Mouse (Mus musculus) Muller cell, postnatal 12 days (primary cell): ENCODE measurements around the gene Hnrnpa2b1.

Source experiments
- DNase-seq: peaks from one replicate; pipeline ENCODE4 v3.0.0-alpha.2; 2015; ENCODE audit errors: inconsistent ontology term

The Hnrnpa2b1 gene

GRCm38 (mm10) chr6:51468891-51469561 lies 668 bp downstream of the Hnrnpa2b1 start:
- peak; percentile 84 for DNase-seq

DNA sequence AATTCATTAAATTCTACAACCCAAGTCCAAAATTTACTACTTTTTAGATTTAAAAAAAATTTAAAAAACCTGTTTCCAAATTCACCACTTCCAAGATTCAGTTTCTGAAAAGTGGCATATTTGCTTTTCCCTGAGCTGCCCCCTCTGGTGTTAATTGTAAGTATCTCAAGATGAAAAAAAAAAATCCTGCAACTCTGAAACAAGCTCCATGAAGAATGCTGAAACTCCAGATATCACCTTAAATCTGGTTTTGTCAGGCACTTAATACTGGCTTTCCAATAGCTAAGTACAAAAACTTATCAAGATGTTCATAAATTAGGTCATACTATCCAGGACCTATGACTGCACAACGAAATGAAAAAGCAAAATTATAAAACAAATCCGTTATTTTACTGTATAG lies 2.0 kb downstream of the Hnrnpa2b1 start:
- no peak for DNase-seq

DNA sequence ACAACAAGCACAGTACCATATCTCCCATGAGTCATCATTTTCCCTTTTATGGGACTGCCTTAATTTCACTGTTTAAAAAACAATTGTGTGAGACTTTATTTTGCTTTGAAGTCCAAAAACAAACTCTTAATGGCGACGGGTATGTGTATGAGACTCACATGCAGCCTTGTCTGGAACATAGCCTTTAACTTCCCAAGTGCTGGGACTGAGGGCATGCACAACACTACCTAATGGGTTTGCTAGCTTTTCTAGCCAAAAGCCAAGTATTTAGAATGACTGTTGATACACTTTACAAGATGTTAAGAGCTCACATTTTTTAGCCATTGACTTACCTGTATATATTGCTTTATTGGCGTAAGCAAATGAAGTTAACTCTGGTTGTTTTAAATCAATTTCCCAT lies 9.3 kb downstream of the Hnrnpa2b1 start:
- no peak for DNase-seq

GRCm38 (mm10) chr6:51460021-51460360 lies 9.7 kb downstream of the Hnrnpa2b1 start:
- peak; percentile 17 for DNase-seq

DNA sequence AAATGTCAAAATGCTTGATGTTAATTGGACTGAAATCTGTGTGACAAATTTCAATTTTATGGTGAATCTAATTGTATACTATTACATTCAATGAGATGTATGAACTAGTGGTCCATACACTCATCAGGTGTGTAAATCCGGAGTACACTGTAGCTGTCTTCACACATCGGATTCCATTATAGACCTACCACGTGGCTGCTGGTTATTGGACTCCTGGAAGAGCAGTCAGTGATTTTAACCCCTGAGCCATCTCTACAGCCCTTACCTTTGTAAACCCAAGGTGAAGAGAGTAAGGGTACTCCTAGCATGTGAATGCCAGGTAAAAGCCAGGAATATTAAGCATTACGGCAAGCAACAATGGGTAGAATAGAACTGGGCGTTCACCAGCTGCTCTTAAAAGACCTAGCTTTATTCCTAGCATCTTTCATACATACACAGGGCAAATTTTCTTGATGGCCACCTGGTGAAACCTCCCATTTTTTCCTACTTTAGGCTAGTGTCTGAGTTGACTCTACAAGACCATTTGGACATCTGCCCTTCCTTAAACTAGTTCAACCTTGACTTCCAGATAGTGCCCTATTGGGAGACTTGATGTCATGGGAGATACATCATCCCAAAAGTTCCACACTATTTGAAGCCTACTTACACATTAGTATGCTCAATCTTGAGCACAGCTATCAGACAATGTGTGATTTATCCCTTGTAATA lies 10.2 kb downstream of the Hnrnpa2b1 start:
- DNase-seq = peak; percentile 22

DNA sequence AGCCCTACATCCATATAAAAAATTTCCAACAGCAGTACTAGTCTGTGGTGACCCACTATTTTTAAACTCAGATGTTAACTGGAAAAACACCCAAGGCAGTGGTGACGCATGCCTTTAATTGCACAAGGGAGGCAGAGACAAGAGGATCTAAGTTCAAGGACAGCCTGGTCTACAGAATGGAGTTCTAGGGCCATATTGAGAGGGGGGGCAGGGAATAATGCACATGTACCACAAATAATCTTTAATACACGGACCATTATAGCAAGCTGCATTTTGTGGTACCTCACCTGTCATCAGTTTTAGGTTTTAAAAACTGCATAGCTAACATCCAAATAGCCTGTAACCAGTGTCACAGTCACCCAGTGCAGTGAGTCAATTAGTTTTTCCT lies 10.8 kb downstream of the Hnrnpa2b1 start:
- DNase-seq = no peak

- DNase-seq = peak; percentile 11
Observed at GRCm38 (mm10) chr6:51457770-51458387, 11.8 kb downstream of the Hnrnpa2b1 start.

DNA sequence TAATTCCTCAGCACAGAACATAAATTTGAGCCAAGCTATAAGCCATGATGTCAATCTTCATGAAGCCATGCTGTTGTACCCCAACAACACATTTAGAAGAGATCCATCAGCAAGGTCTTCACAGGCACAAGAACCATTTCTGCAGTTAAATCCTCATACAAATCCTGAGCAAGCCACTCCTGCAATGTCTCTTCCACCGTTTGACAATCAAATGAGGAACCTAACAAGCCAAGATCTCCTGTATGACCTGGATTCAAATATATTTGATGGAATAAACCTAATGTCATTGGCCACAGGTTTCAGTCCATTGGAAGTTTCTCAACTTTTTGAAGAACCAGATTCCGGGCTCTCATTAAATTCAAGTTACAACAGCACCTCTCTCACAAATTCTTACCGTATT lies 12.4 kb downstream of the Hnrnpa2b1 start:
- peak; percentile 22 for DNase-seq

- DNase-seq = peak; percentile 20
Observed at GRCm38 (mm10) chr6:51456198-51456597, 13.5 kb downstream of the Hnrnpa2b1 start.

GRCm38 (mm10) chr6:51454949-51455348 lies 14.7 kb downstream of the Hnrnpa2b1 start:
- peak; percentile 49 for DNase-seq

GRCm38 (mm10) chr6:51452927-51453503 lies 16.7 kb downstream of the Hnrnpa2b1 start:
- peak; percentile 28 for DNase-seq

GRCm38 (mm10) chr6:51442191-51442835 lies 27.4 kb downstream of the Hnrnpa2b1 start:
- DNase-seq = no peak

GRCm38 (mm10) chr6:51438826-51439330 lies 30.8 kb downstream of the Hnrnpa2b1 start:
- DNase-seq = peak; percentile 57

DNA sequence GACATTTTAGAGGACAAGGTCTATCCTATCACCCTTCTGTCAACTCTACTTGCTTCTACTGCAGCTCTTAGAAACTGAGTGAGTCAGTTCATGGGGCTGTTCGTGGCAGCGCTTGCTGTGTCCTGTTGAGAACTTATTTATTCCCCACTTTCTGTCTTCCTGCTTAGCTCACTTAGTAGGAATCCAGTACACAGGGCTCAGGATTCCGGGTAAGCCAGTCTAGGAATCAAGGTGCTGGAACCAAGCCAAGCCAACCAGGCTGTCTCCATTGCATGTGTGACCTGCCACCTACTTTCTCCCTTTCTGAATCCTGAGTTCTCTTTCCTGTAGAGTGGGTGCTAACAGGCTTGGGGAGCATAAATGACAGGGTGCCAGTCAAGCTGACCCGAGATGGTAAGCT lies 32.0 kb downstream of the Hnrnpa2b1 start:
- DNase-seq = peak; percentile 41

DNA sequence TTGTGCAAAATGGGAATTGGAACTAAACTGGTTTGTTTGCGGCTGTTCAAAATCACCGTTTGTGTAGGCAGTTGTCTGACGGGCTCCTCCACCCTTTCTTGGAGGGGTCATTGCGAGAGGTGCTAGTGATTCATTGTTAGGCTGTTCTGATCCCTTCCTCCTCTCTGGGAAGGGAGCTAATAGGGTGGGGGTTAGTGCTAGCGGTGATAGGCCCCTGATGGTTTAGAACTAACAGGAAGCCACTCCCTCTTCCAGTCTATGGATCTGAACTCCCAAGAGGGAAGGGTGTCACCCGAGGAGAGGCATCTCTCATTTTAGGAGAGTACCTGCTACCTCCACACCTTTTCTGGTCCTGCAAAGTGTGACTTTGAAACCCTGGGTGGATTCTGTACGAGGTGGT lies 35.4 kb downstream of the Hnrnpa2b1 start:
- DNase-seq = no peak

GRCm38 (mm10) chr6:51432535-51433397 lies 36.9 kb downstream of the Hnrnpa2b1 start, which contains the start of gene Nfe2l3:
Gene Nfe2l3 (plus strand): TSS chr6:51432670.
- peak; percentile 72 for DNase-seq

GRCm38 (mm10) chr6:51424537-51424936 lies 45.2 kb downstream of the Hnrnpa2b1 start:
- DNase-seq = no peak

DNA sequence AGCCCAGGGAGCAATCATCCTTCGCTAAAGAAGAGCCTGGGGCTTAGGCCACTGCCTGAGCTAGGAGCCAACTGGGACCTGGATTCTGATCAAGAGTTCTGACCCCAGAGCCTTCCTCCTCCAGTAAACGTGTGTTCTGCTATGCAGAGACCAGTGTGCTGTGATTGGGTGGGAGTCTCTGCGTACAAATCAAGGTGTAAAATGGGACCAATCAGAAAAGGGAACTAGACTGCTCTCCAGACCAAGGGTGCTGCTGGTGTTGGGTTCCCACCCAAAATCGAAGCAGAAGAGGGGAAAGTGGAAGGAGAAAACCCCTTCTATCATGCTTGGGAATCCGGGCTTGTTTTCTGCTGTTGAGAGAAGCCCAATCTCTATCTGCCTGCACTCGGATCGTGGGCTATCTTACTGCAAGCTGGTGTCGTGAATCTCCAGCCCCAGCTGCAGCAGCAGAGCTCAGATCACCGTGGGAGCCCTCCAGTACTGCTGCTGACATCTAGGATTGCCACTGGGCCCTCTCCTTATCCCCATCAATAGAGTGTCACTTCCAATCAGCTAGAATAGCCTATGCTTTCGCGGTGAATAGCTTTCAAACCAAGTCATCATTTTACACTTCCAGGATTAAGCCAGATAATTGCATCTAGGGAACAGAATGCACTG lies 46.1 kb downstream of the Hnrnpa2b1 start:
- no peak for DNase-seq

DNA sequence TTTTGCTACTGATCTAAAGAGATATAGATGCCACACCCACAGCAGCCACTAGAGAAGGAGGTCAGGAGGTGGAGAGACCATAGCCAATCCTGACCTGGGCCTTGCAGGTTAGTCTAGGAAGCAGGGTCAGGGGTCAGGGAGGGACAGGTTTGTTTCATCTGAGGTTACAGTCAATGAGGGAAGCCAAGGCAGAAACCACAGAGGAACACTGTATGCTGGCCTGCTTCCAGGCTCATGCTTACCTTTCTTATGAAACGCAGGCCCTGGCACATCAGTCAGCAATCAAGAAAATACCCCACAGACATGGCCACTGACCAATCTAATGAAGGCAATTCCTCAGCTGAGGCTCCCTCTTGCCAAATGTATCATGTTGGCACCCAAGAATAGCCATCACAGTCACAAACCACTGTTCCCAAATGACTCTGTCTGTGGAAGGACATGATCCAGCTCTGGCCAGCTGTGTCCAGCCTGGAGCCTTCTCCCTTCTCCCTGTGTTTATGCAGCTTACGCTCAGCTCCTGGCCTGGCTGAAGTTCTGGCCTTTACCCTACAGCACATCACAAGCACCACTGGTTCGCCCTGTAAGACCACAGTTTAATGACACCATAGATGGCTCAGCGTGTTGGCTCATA lies 52.3 kb downstream of the Hnrnpa2b1 start:
- DNase-seq = no peak

- DNase-seq = no peak
Observed at GRCm38 (mm10) chr6:51416433-51416832, 53.3 kb downstream of the Hnrnpa2b1 start.
